Mouse (Mus musculus) testis, adult 10 weeks (tissue): ENCODE data around the gene Cflar. TPM values are rescaled to one million over a fixed set of nuclear protein-coding genes. Genes with fewer than 3 reads are reported as not detected.

ENCODE experiments used
- polyA plus RNA-seq: library from polyadenylated mRNA; stranded (reverse); fragments of 350-450 nt; fragmentation: Illumina TruSeq; extraction: RNeasy Lipid Tissue Mini Kit (QIAGEN cat#74804); gene quantifications from one replicate; pipeline ENCODE4 v1.2.3, GENCODE M21; 2014; ENCODE audit warnings: low read depth, low replicate concordance

Gene Cflar
- 15.7 TPM for polyA plus RNA-seq

DNA sequence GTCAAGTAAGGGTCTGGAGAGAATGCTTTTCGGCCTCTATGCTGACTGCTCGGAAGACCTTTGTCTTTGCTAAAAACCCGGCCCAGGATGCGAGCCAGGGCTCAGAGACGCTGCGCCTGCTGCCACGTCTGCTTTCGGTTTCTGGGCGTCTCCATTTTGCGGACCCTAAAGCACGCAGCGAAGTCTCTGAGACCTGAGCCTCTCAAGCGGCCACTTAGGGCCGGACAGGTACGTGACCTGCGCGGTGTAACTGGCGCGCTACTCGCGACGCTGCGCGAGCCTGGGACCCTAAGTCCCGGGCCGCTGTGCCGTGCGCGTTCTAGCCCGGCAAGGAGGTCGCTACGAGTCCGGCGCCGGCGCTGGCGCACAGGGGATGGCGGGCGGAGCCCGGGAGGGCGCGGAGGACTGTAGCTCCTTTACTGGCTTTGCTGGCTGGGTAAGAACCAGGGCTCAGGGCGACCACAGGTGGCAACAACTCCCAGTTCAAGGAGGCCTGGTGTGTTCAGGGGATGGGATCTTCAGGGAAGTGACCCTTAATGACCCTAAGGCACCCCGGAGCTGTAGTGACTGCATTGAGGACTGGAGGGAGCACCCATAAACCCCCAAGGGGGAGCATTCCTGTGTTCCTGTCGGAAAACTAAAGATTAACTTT, at the start of gene Cflar:
Gene Cflar (plus strand): TSS at position 144 of the 652 bp plus-strand sequence.

GRCm38 (mm10) chr1:58695810-58696209, 15.5 kb upstream of the Cflar start, which contains the start of gene Als2cr12:
Gene Als2cr12 (minus strand): TSS chr1:58695989.

DNA sequence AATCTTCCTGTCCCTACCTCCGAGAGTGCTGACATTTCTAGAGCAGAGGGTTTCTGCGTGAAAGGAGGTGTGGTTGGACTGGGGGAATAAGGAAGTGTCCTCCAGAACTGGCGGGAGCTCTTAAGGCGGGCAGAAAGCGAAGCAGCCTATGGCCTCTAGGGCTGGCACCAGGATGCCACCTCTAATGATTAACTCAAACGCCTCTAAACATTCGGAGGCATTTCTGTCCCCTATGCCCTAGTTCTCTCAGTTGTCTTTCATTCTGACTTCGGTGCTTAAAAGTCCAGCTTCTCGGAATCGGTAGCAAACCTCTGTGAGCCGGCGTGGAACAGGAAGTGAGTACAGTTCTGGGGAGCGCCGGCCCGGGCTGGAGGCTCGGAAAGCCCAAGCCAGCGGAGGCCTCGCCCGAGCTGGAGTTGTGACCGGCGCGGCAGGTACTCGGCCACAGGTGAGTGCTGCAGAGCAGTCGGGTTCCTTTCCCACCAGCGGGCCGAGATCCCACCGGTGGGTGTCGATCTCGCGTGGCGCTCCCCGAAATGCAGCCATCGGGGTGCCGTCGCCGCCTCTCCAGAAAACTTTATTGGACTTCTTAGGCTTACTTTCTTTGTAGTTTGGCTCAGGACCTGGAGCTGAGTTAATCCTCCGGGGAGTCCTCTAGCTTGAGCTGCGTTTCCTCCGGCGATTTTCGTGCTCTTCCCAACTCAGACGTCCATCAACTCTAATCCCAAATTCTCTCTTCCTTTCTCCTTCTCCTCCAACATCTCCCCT, 84.2 kb downstream of the Cflar start, which contains the start of gene Casp8:
Gene Casp8 (plus strand): TSS at position 84 of the 768 bp plus-strand sequence.

Other genes starting within 250 kb of the Cflar start
- gene Orc2, start 206.4 kb upstream of the Cflar start, polyA plus RNA-seq, result 84.7 TPM
- gene Fam126b, start 125.2 kb upstream of the Cflar start, polyA plus RNA-seq, result 21.9 TPM
- 28.3 TPM for gene Ndufb3, start 125.1 kb upstream of the Cflar start, polyA plus RNA-seq
- 339 TPM for gene Als2cr12, start 15.5 kb upstream of the Cflar start, polyA plus RNA-seq
- gene Casp8, start 83.9 kb downstream of the Cflar start, polyA plus RNA-seq, result 5.5 TPM